Mouse (Mus musculus): ENCODE measurements at regions not wholly inside any gene's neighbourhood (a gene's known extent, or its start where the extent isn't known, plus 50 kb on each side); places are given as distances from the start of the nearest gene placed in this dataset.

DNA sequence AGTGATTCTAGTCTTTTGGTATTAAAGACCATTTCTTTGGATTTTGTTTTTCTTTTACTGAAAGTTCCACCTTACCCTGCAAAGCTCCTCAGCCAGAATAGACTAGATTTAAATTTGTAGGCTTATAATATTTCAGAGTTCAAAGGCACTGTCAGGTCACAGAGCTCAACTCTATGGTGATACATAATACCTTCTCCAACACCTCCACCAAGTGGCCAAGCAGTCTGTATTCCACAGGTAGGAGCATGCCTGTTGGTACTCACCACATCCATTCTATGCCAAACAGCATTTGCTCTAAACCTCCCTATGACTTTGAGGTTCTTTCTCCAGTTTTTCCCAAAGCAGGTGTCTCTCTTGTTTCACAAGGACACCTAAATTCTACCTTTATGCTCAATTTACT, 1042.2 kb downstream of the Gsdmc2 start:
- H3K4me1 ChIP-seq: no peaks in the 10 kb centered on the region
- H3K9ac ChIP-seq: no peak overlapping the region
- no peaks in the 10 kb centered on the region for H3K36me3 ChIP-seq
- ATAC-seq: no peak
- H3K27ac ChIP-seq: no peak overlapping the region
- no peak overlapping the region for H3K4me2 ChIP-seq
- H3K4me3 ChIP-seq: no peak overlapping the region
- H3K27me3 ChIP-seq (replicated peaks): no peaks in the 10 kb centered on the region
- H3K9me3 ChIP-seq (replicated peaks): no peaks in the 10 kb centered on the region

DNA sequence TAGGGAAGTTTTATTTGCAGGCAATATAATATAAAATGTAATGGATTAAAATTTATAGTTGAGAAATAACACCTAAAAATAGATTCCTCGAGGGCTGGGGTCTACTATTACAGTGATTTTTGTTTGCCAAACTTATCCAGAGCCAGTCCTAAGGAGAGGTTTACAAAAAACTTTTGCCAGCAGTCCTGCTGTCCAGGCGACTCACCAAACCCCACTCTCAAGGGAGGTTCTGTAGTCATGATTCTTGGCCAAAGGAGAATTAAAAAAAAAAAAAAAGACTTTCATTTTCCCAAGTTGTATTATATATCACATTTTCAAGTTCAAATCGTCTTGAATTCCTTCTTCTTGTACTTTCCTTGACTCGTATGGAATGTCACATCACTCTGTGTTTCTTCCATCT, 1046.2 kb downstream of the Gsdmc2 start:
- no peak overlapping the region for H3K4me3 ChIP-seq
- WGBS (ENCODE audit: insufficient replicate concordance): 54% methylated on average over 4 of the region's 4 CpGs
- no peak for ATAC-seq

DNA sequence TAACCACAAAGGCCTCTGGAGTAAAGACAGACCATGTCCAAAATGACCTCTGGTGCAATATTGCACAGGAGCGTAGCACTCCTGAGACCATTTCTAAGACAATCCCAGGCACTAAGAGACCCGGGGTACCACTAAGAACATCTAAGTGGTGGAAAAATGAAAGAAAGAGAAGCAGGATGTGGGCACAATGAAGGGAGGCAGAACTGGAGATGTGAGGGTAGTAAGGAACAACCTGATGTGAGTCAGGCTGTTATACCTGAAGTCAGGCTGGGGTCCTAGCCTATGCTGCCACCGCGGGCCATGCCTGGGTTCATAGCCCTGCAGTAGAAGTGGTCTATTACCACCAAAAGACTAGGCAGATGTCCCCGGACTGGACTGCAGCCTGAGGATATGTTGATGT, 1051.4 kb downstream of the Gsdmc2 start:
- no peak overlapping the region for H3K4me2 ChIP-seq
- H3K4me1 ChIP-seq: no peaks in the 10 kb centered on the region
- no peak overlapping the region for H3K9ac ChIP-seq
- WGBS (ENCODE audit: insufficient replicate concordance): 68% methylated on average over 5 of the region's 5 CpGs
- H3K36me3 ChIP-seq: no peaks in the 10 kb centered on the region
- H3K27me3 ChIP-seq (replicated peaks): no peaks in the 10 kb centered on the region
- ATAC-seq: no peak
- no peak overlapping the region for H3K27ac ChIP-seq
- no peak overlapping the region for H3K4me3 ChIP-seq
- no peaks in the 10 kb centered on the region for H3K9me3 ChIP-seq (replicated peaks)

More for the DNA sequence above, 1046.2 kb downstream of the Gsdmc2 start:
- Histone ChIP-seq H3K27me3 (replicated peaks) (no peaks in the 10 kb centered on the region), H3K27ac (no peak overlapping the region), H3K4me2 (no peak overlapping the region), H3K9me3 (replicated peaks) (no peaks in the 10 kb centered on the region), H3K9ac (no peak overlapping the region), H3K36me3 (no peaks in the 10 kb centered on the region), H3K4me1 (no peaks in the 10 kb centered on the region)

DNA sequence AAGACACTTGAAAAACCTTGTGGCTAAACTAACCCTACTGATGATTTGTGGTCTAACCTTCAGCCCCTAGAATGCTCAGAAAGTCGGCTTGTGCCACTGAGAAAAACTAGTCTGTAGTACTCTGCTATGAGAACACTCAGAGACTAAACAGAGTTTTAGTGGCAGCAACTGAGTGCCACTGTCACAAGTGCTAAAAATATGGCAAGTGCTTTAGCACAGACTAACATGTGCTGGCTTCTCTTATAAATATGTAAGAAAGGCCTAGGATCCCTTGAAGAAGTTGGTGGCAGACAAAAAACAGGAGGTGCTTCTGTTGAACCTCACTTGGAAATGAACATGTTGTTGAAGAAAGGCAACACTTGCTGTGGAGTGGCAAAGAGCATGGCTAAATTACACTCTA, 1052.9 kb downstream of the Gsdmc2 start:
- Histone ChIP-seq H3K4me2 (no peak overlapping the region), H3K4me3 (no peak overlapping the region), H3K27me3 (replicated peaks) (no peaks in the 10 kb centered on the region), H3K36me3 (no peaks in the 10 kb centered on the region), H3K27ac (no peak overlapping the region), H3K9ac (no peak overlapping the region), H3K9me3 (replicated peaks) (no peaks in the 10 kb centered on the region), H3K4me1 (no peaks in the 10 kb centered on the region)
- no peak for ATAC-seq
- WGBS (ENCODE audit: insufficient replicate concordance): 35% methylated on average over 1 of the region's 1 CpGs

DNA sequence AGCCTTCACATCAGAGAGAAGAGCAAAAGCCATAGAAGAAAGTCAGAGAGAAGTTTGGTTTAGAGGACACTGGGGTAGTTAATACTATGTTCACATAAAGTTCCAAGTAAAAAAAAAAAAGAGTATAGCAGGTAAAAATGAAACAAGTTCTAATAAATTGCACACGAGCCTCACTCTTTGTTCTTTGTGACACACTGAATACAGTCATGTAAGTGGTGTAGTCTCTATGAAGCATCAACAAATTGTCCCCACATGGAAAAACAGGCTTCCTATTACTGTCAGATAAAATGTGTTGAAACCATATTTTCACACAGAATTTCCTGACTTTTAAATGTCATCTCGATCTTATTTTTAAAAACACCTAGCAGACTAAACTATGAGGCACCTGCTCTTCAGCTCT, 1057.2 kb downstream of the Gsdmc2 start:
- Histone ChIP-seq H3K9me3 (replicated peaks) (no peaks in the 10 kb centered on the region), H3K4me1 (no peaks in the 10 kb centered on the region), H3K4me2 (no peak overlapping the region), H3K4me3 (no peak overlapping the region), H3K27me3 (replicated peaks) (no peaks in the 10 kb centered on the region), H3K36me3 (no peaks in the 10 kb centered on the region), H3K27ac (no peak overlapping the region), H3K9ac (no peak overlapping the region)
- WGBS (ENCODE audit: insufficient replicate concordance): 67% methylated on average over 2 of the region's 2 CpGs
- no peak for ATAC-seq

DNA sequence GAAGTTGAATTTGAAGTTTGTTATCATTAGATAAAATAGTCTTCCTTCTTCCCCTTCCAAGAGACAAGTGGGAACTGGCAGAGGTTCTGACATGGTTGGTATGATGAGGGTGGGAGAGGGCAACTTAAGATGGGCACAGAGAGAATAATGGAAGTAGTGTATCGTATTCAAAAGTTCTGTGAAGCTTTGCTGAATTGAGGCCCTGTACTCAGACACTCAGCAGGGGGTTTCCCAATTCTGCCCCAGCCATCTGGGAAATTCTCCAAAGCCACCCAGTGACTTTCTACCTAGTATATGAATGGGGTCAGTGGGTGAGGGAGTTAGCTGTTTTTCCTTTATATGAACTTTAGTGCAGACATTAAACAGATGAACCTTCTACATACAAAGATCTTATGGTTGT, 1058.7 kb downstream of the Gsdmc2 start:
- no peaks in the 10 kb centered on the region for H3K9me3 ChIP-seq (replicated peaks)
- no peaks in the 10 kb centered on the region for H3K4me1 ChIP-seq
- no peak overlapping the region for H3K4me2 ChIP-seq
- H3K4me3 ChIP-seq: no peak overlapping the region
- H3K27ac ChIP-seq: no peak overlapping the region
- H3K9ac ChIP-seq: no peak overlapping the region
- 65% methylated on average over 1 of the region's 1 CpGs for WGBS (ENCODE audit: insufficient replicate concordance)
- H3K36me3 ChIP-seq: no peaks in the 10 kb centered on the region
- no peaks in the 10 kb centered on the region for H3K27me3 ChIP-seq (replicated peaks)
- ATAC-seq: no peak

DNA sequence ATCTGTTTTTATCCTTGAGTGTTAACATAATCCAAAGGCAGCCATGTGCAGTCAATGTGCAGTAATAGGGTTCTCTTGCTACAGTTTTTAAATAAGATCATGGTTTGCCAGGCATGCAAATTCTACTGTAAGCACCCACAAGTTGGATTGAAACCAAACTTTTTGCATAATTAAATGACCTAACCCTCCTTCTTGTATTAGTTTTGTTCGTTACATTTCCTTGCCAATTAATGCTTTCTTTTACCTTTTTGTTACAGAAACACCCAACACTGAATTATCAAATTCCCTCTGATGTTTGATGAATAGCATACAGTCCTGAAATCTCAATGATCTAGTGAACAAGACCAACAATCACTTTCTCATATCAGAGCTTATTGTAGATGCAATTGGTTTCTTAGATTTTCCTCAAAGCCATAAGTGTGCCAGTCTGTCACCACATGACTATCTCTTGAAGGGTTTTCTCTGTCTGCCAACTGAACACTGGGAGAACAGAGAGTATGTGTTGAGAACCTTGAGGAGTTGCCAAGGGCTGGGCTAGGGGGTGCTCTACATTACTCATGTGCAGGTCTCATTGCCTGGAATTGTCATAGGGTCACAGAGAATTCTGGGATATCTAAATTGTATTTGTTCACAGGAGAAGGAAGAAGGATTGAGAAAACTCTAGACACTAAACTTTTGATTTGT, 1060.4 kb downstream of the Gsdmc2 start:
- no peak overlapping the region for H3K4me2 ChIP-seq
- H3K9ac ChIP-seq: no peak overlapping the region
- no peaks in the 10 kb centered on the region for H3K36me3 ChIP-seq
- H3K27me3 ChIP-seq (replicated peaks): no peaks in the 10 kb centered on the region
- H3K4me1 ChIP-seq: no peaks in the 10 kb centered on the region
- 71% methylated on average over 1 of the region's 1 CpGs for WGBS (ENCODE audit: insufficient replicate concordance)
- no peak for ATAC-seq
- no peak overlapping the region for H3K4me3 ChIP-seq
- H3K27ac ChIP-seq: no peak overlapping the region
- no peaks in the 10 kb centered on the region for H3K9me3 ChIP-seq (replicated peaks)

DNA sequence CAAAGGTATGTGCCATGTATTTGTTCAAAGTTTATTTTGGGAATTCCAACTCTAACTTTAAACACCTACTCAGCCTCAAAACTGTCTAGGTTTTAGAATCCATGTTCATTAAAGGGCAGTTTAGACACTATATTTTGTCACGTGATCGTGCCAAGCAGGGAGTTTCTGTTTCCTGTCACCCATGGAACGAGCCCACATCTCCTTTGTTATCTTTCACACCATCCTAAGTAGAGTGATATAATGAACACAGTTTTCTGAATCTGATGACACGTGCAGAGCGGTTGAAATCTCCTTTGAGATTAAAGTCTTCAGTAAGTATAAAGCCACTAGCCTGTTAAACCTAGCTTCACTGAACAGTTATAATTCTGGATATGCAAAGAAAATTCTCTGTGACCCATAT, 1066.1 kb downstream of the Gsdmc2 start:
- Histone ChIP-seq H3K9me3 (replicated peaks) (no peaks in the 10 kb centered on the region), H3K27ac (no peak overlapping the region), H3K36me3 (no peaks in the 10 kb centered on the region), H3K4me1 (no peaks in the 10 kb centered on the region), H3K27me3 (replicated peaks) (no peaks in the 10 kb centered on the region), H3K4me2 (no peak overlapping the region), H3K4me3 (no peak overlapping the region), H3K9ac (no peak overlapping the region)
- WGBS (ENCODE audit: insufficient replicate concordance): 59% methylated on average over 5 of the region's 5 CpGs
- no peak for ATAC-seq

DNA sequence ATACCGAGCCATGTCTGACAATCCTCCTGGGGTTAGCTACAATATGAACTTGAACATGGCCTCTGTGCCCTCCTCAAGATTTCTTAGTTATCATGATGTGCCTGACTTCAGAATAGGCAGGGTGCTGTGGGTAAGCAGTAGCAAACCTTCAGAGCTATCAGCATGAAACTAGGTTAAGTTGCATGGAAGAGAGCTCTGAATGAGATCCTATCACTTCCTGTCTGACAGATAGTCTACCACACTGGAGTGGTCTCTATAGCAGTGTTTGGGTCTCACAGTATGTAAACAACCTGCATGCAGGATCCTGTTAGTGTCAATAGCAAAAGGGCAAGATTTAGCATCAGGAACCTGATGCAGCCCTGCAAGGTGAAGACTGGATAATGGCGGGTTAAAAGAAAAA, 1092.3 kb downstream of the Gsdmc2 start:
- Histone ChIP-seq H3K27ac (no peak overlapping the region), H3K27me3 (replicated peaks) (no peaks in the 10 kb centered on the region), H3K4me3 (no peak overlapping the region), H3K4me1 (no peaks in the 10 kb centered on the region), H3K9ac (no peak overlapping the region), H3K9me3 (replicated peaks) (no peaks in the 10 kb centered on the region), H3K4me2 (no peak overlapping the region), H3K36me3 (no peaks in the 10 kb centered on the region)
- ATAC-seq: no peak
- 57% methylated on average over 2 of the region's 2 CpGs for WGBS (ENCODE audit: insufficient replicate concordance)

DNA sequence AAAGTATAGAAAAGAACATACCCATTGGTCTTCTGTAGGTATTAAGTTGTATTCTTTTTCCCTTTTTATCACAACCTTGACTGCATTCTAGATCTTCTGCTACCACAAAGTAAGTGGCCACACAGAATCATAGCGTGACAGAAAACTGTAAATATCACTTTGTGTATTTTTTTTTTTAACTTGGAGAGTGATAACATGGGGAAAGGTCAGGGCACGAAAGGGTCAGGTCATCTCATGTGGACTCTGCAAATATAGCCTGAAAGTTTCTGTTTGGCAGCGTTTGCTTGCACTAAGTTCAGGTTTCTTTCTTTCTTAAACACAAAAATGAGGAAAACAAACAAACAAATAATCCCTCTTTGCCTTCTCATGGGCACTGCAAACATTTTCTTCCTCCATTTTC, 1101.1 kb downstream of the Gsdmc2 start:
- Histone ChIP-seq H3K4me3 (no peak overlapping the region), H3K9me3 (replicated peaks) (no peaks in the 10 kb centered on the region), H3K27me3 (replicated peaks) (no peaks in the 10 kb centered on the region), H3K4me2 (no peak overlapping the region), H3K9ac (no peak overlapping the region), H3K27ac (no peak overlapping the region), H3K36me3 (no peaks in the 10 kb centered on the region), H3K4me1 (no peaks in the 10 kb centered on the region)
- WGBS (ENCODE audit: insufficient replicate concordance): 58% methylated on average over 3 of the region's 3 CpGs
- no peak for ATAC-seq

DNA sequence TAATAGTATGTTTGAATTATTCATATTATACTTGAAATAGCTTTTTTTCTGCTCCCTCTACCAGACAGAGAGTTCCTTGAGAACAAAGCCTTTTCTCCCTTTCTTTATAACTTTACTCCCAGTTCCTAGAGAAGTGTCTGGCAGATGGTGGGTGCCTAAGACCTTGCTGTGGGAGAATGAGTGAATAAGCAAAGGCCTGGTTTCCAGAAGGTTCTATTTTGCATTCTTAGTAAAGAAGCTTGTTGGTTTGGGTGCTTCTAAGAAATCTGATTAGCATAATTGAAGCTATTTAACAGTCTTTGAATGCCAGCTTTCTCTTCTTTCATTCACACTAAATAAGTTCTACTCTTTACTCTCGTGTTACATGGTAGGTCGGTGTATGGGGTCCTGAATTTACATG, 1104.2 kb downstream of the Gsdmc2 start:
- H3K9ac ChIP-seq: no peak overlapping the region
- no peak overlapping the region for H3K4me3 ChIP-seq
- WGBS (ENCODE audit: insufficient replicate concordance): 70% methylated on average over 2 of the region's 2 CpGs
- H3K4me2 ChIP-seq: no peak overlapping the region
- H3K9me3 ChIP-seq (replicated peaks): no peaks in the 10 kb centered on the region
- no peaks in the 10 kb centered on the region for H3K4me1 ChIP-seq
- no peak for ATAC-seq
- no peak overlapping the region for H3K27ac ChIP-seq
- no peaks in the 10 kb centered on the region for H3K36me3 ChIP-seq
- no peaks in the 10 kb centered on the region for H3K27me3 ChIP-seq (replicated peaks)

DNA sequence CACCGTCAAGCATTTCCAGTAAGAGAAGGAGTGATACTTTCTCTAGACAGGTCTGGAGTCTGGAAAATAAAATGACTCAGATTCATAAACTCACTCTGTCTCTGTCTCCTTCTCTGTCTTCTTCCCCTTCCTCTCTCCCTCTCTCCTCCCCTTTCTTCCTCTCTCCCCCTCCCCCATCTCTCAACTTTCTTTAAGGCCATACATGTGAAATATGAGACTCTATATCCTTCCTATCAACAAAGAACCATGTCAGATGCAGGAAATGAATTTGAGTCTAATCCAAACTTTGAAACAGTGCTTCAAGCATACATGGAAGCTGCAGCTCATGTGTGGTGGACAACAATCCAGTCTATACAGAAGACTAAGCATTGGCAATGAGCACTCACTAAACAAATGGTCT, 1109.6 kb downstream of the Gsdmc2 start:
- Histone ChIP-seq H3K4me3 (no peak overlapping the region), H3K27ac (no peak overlapping the region), H3K36me3 (no peaks in the 10 kb centered on the region), H3K9me3 (replicated peaks) (no peaks in the 10 kb centered on the region), H3K9ac (no peak overlapping the region), H3K4me1 (no peaks in the 10 kb centered on the region), H3K4me2 (no peak overlapping the region), H3K27me3 (replicated peaks) (no peaks in the 10 kb centered on the region)
- 86% methylated on average over 1 of the region's 1 CpGs for WGBS (ENCODE audit: insufficient replicate concordance)
- no peak for ATAC-seq

DNA sequence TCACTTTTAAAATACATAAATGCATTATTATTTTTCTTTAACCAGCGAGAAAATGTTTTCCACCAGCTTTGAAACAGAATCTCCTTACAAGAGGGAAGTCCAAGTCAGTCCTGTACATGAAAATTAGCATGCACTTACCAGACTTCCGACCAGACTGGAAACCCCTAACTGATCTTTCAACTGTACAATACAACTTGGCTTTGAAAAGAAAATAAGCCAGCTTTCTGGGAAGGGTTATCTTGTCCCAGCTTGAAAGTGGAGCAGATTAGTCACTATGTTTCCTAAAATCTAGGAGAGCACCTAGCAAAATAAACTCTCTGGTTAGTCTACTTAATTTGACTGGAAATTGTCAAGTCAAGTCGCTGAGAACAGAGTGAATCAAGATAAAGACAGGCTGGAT, 1110.1 kb downstream of the Gsdmc2 start:
- 47% methylated on average over 3 of the region's 3 CpGs for WGBS (ENCODE audit: insufficient replicate concordance)
- ATAC-seq: no peak
- Histone ChIP-seq H3K9ac (no peak overlapping the region), H3K4me2 (no peak overlapping the region), H3K4me3 (no peak overlapping the region), H3K27ac (no peak overlapping the region), H3K36me3 (no peaks in the 10 kb centered on the region), H3K27me3 (replicated peaks) (no peaks in the 10 kb centered on the region), H3K4me1 (no peaks in the 10 kb centered on the region), H3K9me3 (replicated peaks) (no peaks in the 10 kb centered on the region)

Measured in liver, embryonic 12.5 days (tissue).